Mouse (Mus musculus) cerebellum, adult 18-20 months (tissue): ENCODE results near the gene Gm20715.
"Not testable (repeated sequence)": the region's sequence is repeated elsewhere in the genome, so short reads cannot be mapped to it uniquely, and the experiment has no call there.

Source experiments
- DNase-seq, 2 experiments: peaks; one replicate each; pipeline ENCODE4 v3.0.0; 2021

The Gm20715 gene

DNA sequence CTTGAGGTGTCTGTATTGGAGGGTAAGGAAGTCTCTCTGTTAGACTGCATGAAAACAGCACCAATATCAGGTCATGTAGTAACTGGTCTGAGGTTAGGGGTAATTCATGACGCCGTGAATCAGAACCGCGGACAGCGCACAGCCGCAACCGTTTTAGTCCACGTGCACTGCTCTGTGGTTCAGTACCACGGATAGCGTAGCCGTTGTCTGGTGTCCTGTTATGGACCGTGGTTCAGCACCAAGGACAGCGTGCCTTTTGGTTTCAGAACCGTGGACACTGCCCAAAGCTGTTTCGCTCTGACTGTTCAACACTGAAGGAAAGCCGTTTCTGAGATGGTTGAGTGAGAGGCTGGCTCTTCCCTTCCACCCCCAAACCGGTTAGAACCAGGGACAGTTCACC, at the start of gene Gm20715:
Gm20715 (plus strand) TSS at position 235 of the 400 bp plus-strand sequence.
- peak; percentile 29 to 36 for DNase-seq

DNA sequence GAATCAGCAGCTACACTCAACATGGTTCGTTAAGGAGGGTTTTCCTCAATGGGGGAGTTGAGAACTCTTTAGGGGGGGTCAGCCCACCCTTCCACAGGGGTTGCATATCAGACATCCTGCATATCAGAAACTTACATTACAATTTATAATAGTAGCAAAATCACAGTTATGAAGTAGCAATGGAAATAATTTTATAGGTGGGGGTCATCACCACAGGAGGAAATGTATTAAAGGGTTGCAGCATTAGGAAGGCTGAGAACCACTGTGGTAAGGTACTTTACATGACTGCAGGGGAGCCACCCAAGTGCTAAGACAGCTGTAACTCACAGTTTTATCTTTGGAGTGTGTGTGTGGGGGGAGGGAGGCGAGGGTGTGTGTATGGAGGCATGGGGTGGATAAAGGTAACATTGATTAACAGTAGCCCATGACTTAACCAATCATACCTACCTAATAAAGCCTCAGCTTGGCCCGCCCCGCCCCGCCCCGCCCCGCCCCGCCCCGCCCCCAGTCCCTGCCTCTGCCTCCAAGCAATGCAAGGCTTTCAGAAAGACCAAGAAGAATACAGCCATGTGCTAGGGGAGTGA, 49.5 kb upstream of the Gm20715 start:
- DNase-seq: no peak

DNA sequence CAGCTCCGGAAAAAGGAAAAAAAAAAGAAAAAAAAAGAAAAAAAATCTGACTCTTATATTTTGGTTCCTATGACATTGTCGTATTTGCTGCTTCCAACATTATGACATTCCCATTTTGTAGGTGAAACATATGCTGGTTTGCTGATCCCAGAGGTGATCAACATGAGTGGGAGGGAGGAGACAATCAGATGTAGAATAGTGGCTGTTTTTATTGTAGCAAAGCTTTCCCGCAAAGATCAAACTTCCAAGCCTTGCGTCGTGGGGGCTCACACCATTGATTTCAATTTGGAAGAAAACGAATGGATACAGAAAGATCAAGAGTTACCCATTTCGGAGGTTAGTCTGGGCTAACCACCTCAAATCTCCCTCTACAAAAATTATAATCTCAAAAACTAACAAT, 48.3 kb upstream of the Gm20715 start:
- peak in 1 of 2 experiments; percentile 27 for DNase-seq

DNA sequence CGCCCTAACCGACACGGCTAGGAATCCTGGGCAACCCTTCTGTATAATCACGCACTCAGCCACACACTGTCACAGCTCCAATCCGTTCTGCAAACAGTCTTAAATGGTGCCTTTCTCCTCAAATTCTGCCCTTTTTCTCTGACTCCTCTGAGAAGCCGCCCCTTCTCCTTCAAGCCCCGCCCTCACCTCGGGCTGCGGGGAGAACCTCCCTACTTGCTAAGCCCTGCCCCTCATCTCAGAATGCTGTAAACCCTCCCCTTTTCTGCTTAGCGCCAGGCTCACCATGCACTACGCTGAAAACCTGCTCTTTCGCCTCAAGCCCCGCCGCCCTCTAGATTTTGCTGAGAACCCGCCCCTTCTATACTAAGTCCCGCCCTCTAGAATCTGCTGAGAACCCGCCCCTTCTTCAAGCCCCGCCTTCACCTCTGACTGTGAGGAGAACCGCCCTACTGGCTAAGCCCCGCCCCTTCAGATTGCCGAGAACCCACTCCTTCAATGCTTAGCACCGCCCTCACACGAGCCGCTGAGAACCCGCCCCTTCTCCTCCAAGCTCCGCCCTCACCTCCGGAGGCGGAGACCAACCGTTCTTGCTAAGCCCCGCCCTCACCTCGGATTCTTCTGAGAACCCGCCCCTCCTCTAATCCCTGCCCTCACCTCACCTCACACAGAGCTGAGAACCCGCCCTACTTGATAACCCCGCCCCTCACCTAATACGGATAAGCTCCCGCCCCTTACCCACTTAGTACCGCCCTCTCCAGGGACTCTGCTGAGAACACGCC, 47.6 kb upstream of the Gm20715 start:
- DNase-seq: peak; percentile 99 to 100

DNA sequence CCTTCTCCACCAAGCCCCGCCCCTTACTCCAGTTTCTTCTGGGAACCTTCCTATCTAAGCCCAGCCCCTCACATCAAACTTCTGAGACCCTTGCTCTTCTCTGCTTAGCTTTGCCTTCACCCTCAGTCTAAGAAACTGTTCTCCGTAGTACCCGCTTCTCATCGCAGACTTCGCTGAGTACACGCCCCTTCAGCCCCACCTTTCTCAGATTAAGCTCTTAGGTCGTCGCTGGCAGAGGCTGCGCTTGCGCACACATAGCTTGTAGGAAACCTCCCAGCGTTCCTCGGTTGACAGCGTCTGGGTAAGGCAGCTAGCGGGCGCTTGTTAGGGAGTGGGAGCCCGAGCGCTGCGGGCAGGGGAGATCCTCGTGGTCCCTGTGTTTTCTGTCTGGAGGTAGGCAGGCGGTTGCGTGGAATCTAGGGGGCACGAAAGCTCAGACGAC, 47.0 kb upstream of the Gm20715 start, which contains the start of gene Zfp78:
Zfp78 (plus strand) TSS at position 234 of the 442 bp plus-strand sequence.
- peak in 1 of 2 experiments; percentile 91 for DNase-seq

DNA sequence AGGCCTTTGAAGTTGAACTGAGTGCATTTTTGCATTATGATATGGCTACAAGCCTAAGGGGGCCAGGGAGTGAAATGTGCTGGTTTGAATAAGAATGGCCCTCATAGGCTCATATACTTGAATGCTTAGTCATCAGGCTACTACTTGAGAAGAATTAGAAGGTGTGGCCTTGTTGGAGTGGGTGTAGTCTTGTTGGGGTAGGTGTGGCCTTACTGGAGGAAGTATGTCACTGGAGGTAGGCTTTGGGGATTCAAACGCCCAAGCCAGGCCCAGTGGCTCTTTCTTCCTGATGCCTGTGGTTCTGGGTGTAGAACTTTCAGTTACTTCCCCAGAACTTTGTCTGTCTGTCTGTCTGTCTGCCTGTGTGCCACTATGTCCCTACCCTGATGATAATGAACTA, 45.3 kb upstream of the Gm20715 start:
- DNase-seq: no peak

DNA sequence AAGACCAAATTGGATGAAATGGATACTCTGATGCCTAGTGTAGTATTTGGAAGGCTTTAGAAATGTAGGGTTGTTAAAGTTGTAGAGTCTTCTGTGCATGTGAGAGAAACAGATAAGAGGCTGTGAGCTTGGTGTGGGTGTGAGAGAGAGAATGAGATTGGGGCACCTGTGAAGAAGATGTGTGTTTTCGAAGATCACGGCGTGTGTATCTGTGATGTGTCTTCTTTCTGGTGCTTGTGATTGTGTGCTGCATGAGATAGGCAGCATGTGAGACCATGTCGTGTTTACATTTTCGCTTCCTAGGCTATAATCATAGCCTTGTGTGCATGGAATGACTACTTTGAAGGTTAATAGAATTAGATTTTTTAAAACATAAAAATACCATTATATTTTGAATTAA, 42.9 kb upstream of the Gm20715 start:
- no peak for DNase-seq

DNA sequence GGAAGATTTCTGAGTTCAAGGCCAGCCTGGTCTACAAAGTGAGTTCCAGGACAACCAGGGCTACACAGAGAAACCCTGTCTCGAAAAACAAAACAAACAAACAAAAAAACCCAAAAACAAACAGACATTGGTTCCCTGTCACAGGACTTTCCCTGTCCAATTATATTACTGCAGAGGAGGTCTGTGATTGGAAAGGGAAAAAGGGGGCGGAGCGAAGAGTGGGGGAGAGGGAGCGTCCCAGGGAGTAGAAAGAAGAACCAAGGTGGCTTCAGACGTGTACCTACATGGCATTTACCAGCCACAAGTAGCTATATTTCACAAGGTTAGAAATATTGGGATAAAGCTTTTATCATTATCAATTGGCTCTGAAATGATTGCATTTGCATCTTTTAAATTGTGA, 41.9 kb upstream of the Gm20715 start:
- DNase-seq: not testable (repeated sequence)

DNA sequence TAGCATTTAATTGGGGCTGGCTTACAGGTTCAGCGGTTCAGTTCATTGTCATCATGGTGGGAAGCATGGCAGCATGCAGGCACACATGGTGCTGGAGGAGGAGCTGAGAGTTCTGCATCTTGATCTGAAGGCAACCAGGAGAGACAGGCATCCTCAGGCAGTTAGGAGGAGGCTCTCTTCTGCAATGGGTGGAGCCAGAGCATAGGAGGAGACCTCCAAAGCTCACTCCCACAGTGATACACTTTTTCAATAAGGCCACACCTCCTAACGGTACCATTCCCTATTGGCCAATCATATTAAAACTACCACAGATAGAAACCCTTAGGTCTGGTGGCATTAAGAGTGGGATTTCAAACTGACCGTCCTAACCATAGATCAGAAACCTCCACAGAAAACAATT, 40.6 kb upstream of the Gm20715 start:
- no peak for DNase-seq

DNA sequence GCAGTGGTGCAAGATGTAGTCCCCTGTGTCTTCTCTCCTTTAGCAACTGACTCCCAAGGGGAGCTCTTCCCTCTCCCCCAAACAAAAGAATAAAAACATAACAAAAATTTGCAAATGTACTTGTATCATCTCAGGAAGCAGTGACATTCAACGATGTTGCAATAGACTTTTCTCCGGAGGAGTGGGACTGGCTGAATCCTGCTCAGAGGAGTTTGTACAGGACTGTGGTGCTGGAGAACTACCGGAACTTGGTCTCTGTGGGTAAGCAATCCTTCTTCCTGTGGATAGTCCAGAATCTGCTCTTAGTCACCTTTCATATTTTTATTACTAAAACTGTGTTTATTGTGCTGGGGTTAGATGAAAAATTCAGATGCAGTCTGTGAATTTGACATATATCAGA, 37.1 kb upstream of the Gm20715 start:
- DNase-seq: no peak

DNA sequence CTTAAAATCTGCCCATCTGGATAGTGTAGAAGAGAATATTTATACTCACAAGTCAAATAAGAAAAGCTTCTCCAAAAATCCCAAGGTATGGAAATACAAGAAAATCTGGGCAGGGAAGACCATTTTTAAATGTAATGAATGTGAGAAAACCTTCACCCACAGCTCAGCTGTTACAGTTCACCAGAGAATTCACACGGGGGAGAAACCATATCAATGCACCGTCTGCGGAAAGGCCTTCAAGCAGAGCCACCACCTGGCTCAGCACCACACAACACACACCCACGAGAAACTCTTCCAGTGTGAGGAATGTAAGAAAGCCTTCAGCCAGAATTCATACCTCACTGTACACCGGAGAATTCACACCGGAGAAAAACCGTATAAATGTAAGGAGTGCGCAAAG, 31.6 kb upstream of the Gm20715 start:
- DNase-seq: no peak

DNA sequence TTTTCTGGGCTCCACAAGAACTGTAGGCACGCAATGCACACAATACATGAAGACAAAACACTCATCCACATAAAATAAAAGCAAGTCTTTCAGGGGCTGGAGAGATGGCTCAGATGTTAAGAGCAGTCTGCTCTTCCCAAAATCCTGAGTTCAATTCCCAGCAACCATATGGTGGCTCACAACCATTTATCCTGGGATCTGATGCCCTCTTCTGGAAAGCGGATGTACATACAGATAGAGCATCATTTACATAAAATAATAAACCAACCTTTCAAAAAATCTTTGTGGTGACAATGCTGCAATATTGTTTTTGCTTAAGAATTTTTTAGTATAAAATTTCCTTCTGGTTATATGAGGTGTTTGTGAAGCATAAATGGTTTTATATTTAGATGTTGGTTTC, 28.6 kb upstream of the Gm20715 start:
- DNase-seq: no peak

DNA sequence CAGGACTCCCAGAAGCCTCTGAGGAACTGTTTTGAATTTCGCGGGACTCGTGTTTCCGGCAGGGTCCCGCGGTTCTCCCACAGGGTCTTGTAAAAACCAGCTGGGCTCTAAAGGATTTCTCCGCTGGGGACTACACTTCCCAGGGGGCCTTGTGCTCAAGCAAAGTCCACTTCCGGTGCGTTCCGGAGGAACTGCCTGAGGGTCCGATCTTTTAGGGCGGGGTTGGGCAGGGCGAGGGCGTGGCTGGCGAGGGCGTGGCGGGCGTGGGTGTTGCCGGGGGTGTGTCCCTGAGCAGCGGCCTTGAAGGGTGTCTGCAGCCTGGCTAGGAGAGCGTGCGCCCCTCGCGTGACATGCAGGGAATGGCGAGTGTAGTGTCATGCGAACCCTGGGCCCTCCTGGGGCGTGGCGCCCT, 27.0 kb upstream of the Gm20715 start, which contains the start of gene Zfp28:
Zfp28 (plus strand) TSS at position 252 of the 412 bp plus-strand sequence.
- DNase-seq: peak; percentile 90 to 92

DNA sequence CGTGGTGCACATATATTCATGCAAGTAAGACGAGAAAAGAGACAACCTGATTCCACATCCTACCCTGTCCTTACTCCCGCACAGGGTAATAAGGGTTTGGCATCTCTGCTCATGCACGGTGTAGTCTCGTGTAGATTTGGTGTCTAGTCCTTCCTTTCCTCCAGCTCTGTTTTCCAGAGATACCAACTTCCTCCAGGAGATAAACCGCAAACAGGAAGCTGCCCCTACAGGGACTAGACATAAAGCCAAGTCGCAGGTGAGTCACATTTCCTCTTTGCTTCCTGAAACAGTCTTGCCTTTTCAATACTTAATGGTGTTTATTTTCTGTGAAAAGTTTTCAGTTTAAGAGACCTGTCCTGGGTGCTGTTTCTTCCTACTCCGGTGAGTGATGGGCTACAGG, 26.1 kb upstream of the Gm20715 start:
- DNase-seq: no peak

DNA sequence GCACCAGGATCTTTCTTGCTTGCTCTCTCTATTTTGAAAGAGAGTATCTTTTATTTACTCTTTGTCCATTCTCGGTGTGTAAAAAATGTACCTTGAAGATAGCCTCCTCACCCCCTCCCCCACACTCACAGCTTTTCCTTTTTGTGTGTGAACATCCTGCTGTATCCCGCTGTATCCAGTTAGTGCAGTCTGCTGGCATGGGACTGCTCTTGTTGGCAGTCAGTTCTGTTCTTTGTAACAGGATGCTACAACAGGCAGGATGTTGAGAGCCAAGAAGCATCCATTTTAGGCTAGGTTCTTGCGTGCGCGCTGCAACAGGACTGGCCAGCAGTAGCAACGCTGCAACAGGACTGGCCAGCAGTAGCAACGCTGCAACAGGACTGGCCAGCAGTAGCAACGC, 23.1 kb upstream of the Gm20715 start:
- DNase-seq: no peak

DNA sequence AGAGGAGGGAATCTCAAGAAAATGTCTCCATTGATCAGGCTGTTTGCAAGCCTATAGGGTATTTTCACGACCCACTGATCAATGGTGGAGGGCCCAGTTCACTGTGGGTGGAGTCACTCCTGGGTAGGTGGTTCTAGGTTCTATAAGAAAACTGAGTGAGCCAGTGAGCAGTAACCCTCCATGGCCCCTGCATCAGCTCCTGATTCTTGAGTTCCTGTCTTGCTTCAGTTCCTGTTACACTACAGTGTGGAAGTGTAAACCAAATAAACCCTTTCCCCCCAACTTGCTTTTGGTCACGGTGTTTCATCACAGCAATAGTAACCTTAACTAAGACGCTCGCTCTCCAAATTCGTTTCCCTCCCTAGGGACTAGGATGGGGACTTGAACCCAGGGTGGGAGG, 21.1 kb upstream of the Gm20715 start:
- no peak for DNase-seq

DNA sequence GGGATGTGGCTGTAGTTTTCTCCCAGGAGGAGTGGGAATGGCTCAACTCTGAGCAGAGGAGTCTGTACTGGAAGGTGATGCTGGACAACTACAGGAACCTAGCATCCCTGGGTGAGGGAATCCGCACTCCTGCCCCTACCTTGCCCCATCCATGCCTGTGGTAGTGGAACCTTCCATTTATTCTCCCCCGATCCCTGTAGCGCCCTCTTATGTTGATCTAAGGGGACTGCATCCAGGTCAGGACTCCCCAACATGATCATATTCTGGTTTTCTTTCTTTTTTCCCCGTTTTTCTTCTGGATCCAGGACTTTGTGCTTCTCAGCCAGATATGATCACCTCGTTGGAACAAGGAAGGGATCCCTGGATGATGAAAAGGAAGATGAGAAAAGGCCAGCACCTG, 20.6 kb upstream of the Gm20715 start:
- no peak for DNase-seq

DNA sequence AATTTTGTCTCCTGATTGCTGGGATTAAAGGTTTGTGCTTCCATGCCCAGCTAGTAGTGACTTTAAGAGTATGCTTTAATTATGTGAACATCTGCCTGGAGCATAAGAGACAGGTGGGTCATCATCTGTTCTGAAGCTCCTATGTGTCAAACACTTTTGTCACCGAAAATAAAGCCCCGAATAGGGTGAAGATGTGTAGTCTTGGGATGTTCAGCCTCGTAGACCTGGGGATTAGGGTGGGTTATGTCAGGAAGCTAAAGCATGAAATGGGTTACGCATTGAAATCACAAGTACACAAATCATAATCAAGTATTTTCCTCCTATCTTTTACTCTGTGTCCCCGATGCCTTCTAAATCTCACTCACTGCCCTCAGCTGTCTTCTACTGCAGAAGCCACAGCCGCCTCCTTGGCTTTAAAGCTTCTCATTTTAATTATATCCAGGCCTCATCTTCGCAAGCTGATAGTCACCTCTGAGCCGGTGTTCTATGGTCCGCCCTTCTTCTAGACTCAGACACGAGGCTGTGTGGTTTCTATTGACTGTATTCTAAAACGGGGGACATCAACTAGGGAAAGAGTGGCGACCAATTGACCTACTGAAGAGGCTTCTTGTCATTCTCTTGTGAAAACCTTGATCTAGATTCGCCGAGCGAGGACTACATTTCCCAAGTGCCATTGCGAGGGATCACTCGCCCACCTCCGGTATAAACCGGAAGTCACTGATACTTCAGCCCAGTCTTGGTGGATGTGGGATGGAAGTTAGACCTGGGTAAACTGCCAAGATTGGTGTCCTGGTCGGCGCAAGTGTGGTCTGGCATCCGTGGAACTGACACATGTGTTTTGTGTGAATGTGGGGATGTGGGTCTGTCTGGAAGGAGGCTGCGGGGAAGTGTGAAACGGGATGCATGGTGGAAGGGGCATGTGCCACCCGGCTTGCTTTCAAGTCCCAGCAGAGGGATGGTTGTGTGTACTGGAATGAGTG, 11.8 kb upstream of the Gm20715 start, which contains the start of gene Smim17:
Smim17 (plus strand) TSS at position 720 of the 980 bp plus-strand sequence.
- peak; percentile 76 to 83 for DNase-seq

DNA sequence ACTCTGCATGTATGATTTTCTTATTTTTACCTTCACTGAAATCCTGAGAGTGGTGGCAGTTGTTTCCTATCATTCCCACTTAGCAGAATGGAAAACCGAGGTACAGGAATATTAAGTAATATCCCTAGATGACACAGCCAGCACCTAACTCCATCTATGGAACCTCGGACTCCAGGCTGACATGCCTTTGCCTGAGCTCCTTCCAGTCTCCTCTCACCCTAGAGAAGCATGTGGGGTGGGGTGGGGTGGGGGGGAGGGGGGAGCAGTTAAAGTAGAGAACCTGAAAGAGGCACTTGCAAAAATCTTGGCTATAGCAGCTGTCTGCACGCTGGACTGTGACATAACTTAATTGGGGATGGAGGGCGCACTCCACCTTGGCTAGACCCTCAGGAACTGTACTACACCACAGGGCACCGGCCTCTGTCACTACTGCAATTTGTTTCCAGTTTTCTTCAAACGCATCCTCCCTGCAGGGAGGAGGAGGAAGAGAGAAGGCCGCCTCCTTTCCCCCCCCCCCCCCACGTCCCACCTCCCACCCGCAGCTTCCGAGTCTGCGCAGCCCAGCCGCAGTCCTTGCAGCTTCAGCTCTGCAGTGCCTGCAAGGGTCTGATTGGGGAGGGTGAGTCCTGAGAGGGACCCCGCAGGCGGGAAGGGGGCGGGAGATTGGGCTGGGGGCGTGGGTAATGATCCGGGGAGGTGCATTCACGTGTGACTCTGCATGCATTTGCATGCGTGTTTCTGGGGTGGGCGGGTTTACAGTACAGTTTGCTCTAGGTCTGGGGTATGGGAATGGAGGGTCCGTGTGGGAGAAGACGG, 4.8 kb downstream of the Gm20715 start:
- DNase-seq: peak; percentile 14 to 31

DNA sequence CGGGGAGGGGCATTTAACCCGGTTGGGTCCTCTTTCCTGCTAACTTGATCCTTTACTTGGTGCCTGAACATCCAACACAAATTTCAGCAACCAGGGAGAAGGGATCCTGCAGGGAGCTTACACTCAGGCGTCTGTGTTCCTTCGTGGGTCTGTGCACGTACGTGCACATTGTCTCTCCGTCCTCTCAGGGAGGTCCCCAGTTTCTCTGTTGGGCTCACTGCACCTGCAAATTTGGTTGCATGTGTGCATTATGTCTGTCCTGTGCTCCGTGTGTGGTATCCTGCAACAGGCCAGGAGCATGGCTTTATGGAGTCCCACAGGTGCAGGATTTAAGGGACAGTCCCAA, 5.3 kb downstream of the Gm20715 start:
- DNase-seq: no peak

DNA sequence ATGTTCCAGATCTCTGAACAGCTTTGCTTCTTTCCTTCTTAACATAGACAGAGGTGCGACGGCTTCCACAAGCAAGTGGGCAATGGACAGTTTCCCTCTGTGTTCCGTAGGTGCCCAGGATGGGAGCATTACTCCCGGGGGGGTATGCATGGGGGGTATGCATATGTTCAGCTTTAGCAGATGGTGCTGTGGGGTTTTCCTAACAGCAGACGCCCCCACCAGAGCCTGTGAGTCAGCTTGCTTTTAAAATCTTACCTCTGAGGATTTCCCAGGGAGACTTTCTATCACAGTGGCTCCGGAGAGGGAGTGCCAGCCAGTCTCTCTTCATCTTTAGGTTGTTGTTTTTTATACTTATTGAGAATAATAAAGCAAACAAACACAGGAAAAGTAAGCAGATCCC, 9.8 kb downstream of the Gm20715 start:
- DNase-seq: no peak

DNA sequence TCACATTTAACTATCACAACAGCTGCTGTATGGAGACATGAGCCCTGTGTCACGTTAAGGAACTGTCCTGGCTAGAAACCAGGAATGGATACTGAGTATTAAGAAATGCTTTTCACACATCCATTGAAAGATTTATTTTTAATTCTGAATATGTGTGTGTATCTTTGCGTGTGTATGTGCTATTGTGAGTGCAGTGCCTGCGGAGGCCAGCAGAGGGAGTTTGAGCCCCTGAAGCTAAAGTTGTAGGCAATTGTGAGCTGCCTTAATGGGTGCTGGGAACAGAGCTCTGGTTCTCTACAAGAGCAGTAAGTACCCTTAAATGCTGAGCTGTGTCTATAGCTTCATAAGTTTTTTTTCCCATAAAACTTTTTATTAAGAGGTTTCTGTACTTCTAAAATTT, 19.3 kb downstream of the Gm20715 start:
- DNase-seq: no peak
